Mouse (Mus musculus) C2C12 (cell line): Measurements from ENCODE around the gene Wdr19. TPM values are rescaled to one million over a fixed set of nuclear protein-coding genes. Genes with fewer than 3 reads are reported as not detected.
"Not testable (repeated sequence)": the region's sequence is repeated elsewhere in the genome, so short reads cannot be mapped to it uniquely, and the experiment has no call there.

ENCODE experiments used
- H3K27me3 ChIP-seq: one replicate; pipeline ENCODE4 v1.6.1; 2011; ENCODE audit not compliant: control insufficient read depth, insufficient read depth, insufficient read length
- H3K36me3 ChIP-seq: one replicate; pipeline ENCODE4 v1.6.1; 2011; ENCODE audit not compliant: control insufficient read depth, insufficient read depth
- H3K4me3 ChIP-seq: one replicate; pipeline ENCODE4 v1.5.1; 2011; ENCODE audit warnings: mild to moderate bottlenecking, control low read depth; ENCODE audit not compliant: poor library complexity, insufficient read depth, severe bottlenecking
- H3K79me2 ChIP-seq: one replicate; pipeline ENCODE4 v1.6.1; 2011; ENCODE audit not compliant: control insufficient read depth, insufficient read depth
- H3K79me3 ChIP-seq: one replicate; pipeline ENCODE4 v1.6.1; 2011; ENCODE audit warnings: low read depth, control low read depth
- H3ac ChIP-seq: one replicate; pipeline ENCODE3; 2011; ENCODE audit warnings: low read depth; ENCODE audit not compliant: control insufficient read depth, insufficient read length
- CEBPB ChIP-seq: IDR thresholded peaks from one replicate; pipeline ENCODE4 v1.6.1; 2011; ENCODE audit warnings: low read depth, mild to moderate bottlenecking, control low read depth, moderate library complexity
- CTCF ChIP-seq: IDR thresholded peaks from one replicate; pipeline ENCODE4 v1.5.1; 2011; ENCODE audit not compliant: control insufficient read depth, insufficient read depth, insufficient read length
- FOSL1 ChIP-seq: IDR thresholded peaks from one replicate; pipeline ENCODE4 v1.8.0; 2011; ENCODE audit warnings: mild to moderate bottlenecking, low read length; ENCODE audit not compliant: poor library complexity, insufficient read depth, severe bottlenecking
- MAX ChIP-seq: IDR thresholded peaks from one replicate; pipeline ENCODE4 v1.6.1; 2011; ENCODE audit warnings: mild to moderate bottlenecking, control low read depth
- MYOD1 ChIP-seq: IDR thresholded peaks from one replicate; pipeline ENCODE4 v1.6.1; 2011; ENCODE audit warnings: low read depth; ENCODE audit not compliant: control insufficient read depth, insufficient read length
- MYOG ChIP-seq: IDR thresholded peaks from one replicate; pipeline ENCODE4 v1.6.1; 2011; ENCODE audit not compliant: control insufficient read depth, insufficient read length; ENCODE audit errors: extremely low read depth
- USF1 ChIP-seq: IDR thresholded peaks from one replicate; pipeline ENCODE4 v1.6.1; 2011; ENCODE audit warnings: low read depth, mild to moderate bottlenecking, control low read depth, moderate library complexity
- polyA plus RNA-seq: library from polyadenylated mRNA; unstranded; fragments of >200 nt; fragmentation: generic; extraction: Trizol; gene quantifications from one replicate; pipeline ENCODE4 v1.2.1, GENCODE M21; 2012; ENCODE audit warnings: missing spikeins

The Wdr19 gene
- polyA plus RNA-seq, 1 experiment = 2.9 TPM

GRCm38 (mm10) chr5:65281216-65281615 lies 81.7 kb downstream of the Wdr19 start:
- Histone ChIP-seq H3ac (no peak overlapping the region), H3K27me3 (no peaks in the 10 kb centered on the region), H3K36me3 (peaks cover 40% of the 10 kb centered on the region), H3K79me2 (no peaks in the 10 kb centered on the region), H3K4me3 (no peak overlapping the region), H3K79me3 (no peaks in the 10 kb centered on the region)
- TF ChIP-seq MYOG (no peak), MAX (no peak), USF1 (no peak), CTCF (no peak), CEBPB (no peak), MYOD1 (no peak), FOSL1 (no peak)

GRCm38 (mm10) chr5:65284171-65284570 lies 84.7 kb downstream of the Wdr19 start:
- no peaks in the 10 kb centered on the region for H3K27me3 ChIP-seq
- no peaks in the 10 kb centered on the region for H3K79me2 ChIP-seq
- no peak overlapping the region for H3ac ChIP-seq
- H3K36me3 ChIP-seq = peaks cover 47% of the 10 kb centered on the region
- no peaks in the 10 kb centered on the region for H3K79me3 ChIP-seq
- H3K4me3 ChIP-seq = no peak overlapping the region
- no peak for TF ChIP-seq MYOD1
- TF ChIP-seq FOSL1 = no peak
- TF ChIP-seq USF1 = no peak
- no peak for TF ChIP-seq CEBPB
- TF ChIP-seq CTCF = no peak
- TF ChIP-seq MAX = no peak
- TF ChIP-seq MYOG = no peak

GRCm38 (mm10) chr5:65287751-65288701 lies 88.5 kb downstream of the Wdr19 start:
- Histone ChIP-seq H3K79me2 (no peaks in the 10 kb centered on the region), H3K4me3 (no peak overlapping the region), H3K27me3 (no peaks in the 10 kb centered on the region), H3ac (no peak overlapping the region), H3K79me3 (no peaks in the 10 kb centered on the region), H3K36me3 (peaks cover 68% of the 10 kb centered on the region)
- TF ChIP-seq MYOD1 = no peak

- H3ac ChIP-seq, H3K79me2 ChIP-seq, H3K4me3 ChIP-seq, H3K79me3 ChIP-seq, H3K27me3 ChIP-seq: not testable (repeated sequence)
- H3K36me3 ChIP-seq = peaks cover 75% of the 10 kb centered on the region
Observed at GRCm38 (mm10) chr5:65289009-65289408, 89.5 kb downstream of the Wdr19 start.

- no peak for TF ChIP-seq USF1
- TF ChIP-seq MYOD1 = no peak
- no peak for TF ChIP-seq MYOG
- no peak for TF ChIP-seq MAX
- TF ChIP-seq FOSL1 = no peak
- TF ChIP-seq CTCF = no peak
- no peak overlapping the region for H3K4me3 ChIP-seq
- no peaks in the 10 kb centered on the region for H3K79me3 ChIP-seq
- no peak overlapping the region for H3ac ChIP-seq
- H3K36me3 ChIP-seq = peaks cover 60% of the 10 kb centered on the region
- no peaks in the 10 kb centered on the region for H3K79me2 ChIP-seq
- no peaks in the 10 kb centered on the region for H3K27me3 ChIP-seq
Observed at GRCm38 (mm10) chr5:65293627-65294026, 94.1 kb downstream of the Wdr19 start.

DNA sequence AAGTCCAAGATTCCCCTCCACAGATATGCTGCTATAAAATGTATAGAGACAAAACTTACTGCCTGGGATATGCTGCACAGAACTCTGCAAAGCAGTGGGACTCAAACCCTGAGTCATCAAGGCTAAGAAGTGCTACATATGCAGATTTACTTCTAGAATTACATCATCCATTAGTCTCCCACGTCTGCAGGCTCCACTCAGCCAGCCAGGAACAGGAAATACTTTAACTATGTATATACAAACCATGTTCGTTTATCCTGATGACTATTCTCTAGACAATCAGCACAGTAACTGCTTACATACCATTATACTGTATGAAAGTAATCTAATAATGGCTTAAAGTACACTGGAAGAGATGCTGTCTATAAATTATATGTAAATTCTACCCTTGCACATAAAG lies 94.8 kb downstream of the Wdr19 start:
- Histone ChIP-seq H3K4me3 (no peak overlapping the region), H3K36me3 (peaks cover 59% of the 10 kb centered on the region), H3K79me3 (no peaks in the 10 kb centered on the region), H3K79me2 (no peaks in the 10 kb centered on the region), H3K27me3 (no peaks in the 10 kb centered on the region), H3ac (no peak overlapping the region)
- TF ChIP-seq CTCF (no peak), USF1 (no peak), CEBPB (no peak), MYOD1 (no peak), FOSL1 (no peak), MYOG (no peak), MAX (no peak)
